Mouse (Mus musculus) lung, embryonic 14.5 days (tissue): ENCODE measurements around the gene Gm45785. TPM values are rescaled to one million over a fixed set of nuclear protein-coding genes. Genes with fewer than 3 reads are reported as not detected.

ENCODE experiments used
- ATAC-seq: fragments of 200-750 bp; cut with Nextera tagmentation; 2 replicates; pipeline ENCODE4 v1.8.0; 2017; ENCODE audit warnings: mild to moderate bottlenecking, moderate TSS enrichment, moderate library complexity; ENCODE audit not compliant: insufficient read depth
- DNase-seq: peaks from one replicate; pipeline ENCODE4 v3.0.0-alpha.2; 2015
- H3K27ac ChIP-seq: fragments of 300-500 bp; sonication (generic); 2 replicates; pipeline ENCODE4 v1.5.1; 2014; ENCODE audit warnings: low read depth, mild to moderate bottlenecking, moderate library complexity
- H3K27me3 ChIP-seq: fragments of 300-500 bp; sonication (generic); 2 replicates; pipeline ENCODE4 v1.6.1; 2014; ENCODE audit warnings: low read length, control low read depth; ENCODE audit not compliant: insufficient read depth
- H3K36me3 ChIP-seq: fragments of 300-500 bp; sonication (generic); 2 replicates; pipeline ENCODE4 v1.6.1; 2014; ENCODE audit warnings: control low read depth; ENCODE audit not compliant: insufficient read depth
- H3K4me1 ChIP-seq: fragments of 300-500 bp; sonication (generic); 2 replicates; pipeline ENCODE4 v1.6.1; 2014; ENCODE audit warnings: antibody characterized with exemption, control low read depth; ENCODE audit not compliant: insufficient read depth
- H3K4me2 ChIP-seq: fragments of 300-500 bp; sonication (generic); 2 replicates; pipeline ENCODE4 v1.6.1; 2014; ENCODE audit warnings: mild to moderate bottlenecking
- H3K4me3 ChIP-seq: fragments of 300-500 bp; sonication (generic); 2 replicates; pipeline ENCODE4 v1.5.1; 2014; ENCODE audit warnings: low read depth, low read length
- H3K9ac ChIP-seq: fragments of 300-500 bp; sonication (generic); 2 replicates; pipeline ENCODE4 v1.6.1; 2014
- H3K9me3 ChIP-seq: fragments of 300-500 bp; sonication (generic); 2 replicates; pipeline ENCODE4 v1.6.1; 2016; ENCODE audit warnings: low read depth, low read length, control low read depth
- CTCF ChIP-seq: IDR thresholded peaks from 2 replicates; pipeline ENCODE4 v1.5.1; 2016; ENCODE audit warnings: antibody characterized with exemption, low read depth
- WGBS: fragments of 180-500 bp; shearing (Covaris S2); extraction: QIAGEN DNeasy Blood & Tissue Kit; methylation state at CpG from one replicate; pipeline ENCODE4 v1.1.7; 2014; 5-methylcytosine and 5-hydroxymethylcytosine counted together
- polyA plus RNA-seq: library from polyadenylated mRNA; unstranded; fragments of >200 nt; fragmentation: Nextera tagmentation; extraction: Ambion mirVana; gene quantifications from 2 replicates; pipeline ENCODE4 v1.2.1, GENCODE M21; 2014

The Gm45785 gene
- polyA plus RNA-seq, 1 experiment from 2014 or later, result not detected

DNA sequence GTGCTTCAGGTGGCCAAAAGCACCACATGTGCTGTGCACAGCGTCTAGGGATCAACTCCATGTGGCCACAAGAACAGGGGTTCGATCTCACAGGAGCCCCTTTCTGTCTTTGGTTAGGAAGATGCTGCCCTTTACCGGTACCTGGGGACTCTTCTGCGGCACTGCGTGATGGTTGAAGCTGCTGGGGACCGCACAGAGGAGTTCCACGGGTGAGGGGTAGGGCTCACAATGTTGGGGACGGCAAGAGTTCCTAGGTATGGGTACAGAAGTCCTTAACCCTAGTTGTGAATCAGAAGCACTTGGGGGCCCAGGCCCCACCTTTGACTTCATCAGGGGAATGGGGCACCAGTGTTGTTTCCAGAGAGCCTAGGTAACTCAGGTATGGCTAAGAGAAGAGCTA, 2.6 kb upstream of the Gm45785 start:
- H3K27ac ChIP-seq, result no peak overlapping the region
- peaks cover 5% of the 10 kb centered on the region; the same call in 1 of the 2 replicates for H3K4me1 ChIP-seq
- WGBS, result 90% methylated on average over 8 of the region's 8 CpGs
- H3K9ac ChIP-seq, result peak overlapping the region; percentile 22; the same call in 1 of the 2 replicates
- no peak for TF ChIP-seq CTCF
- H3K36me3 ChIP-seq, result peaks cover 64% of the 10 kb centered on the region
- ATAC-seq (no peak), DNase-seq (no peak)
- no peaks in the 10 kb centered on the region for H3K9me3 ChIP-seq
- H3K4me2 ChIP-seq, result peak overlapping the region; percentile 100
- H3K4me3 ChIP-seq, result no peak overlapping the region
- H3K27me3 ChIP-seq, result no peaks in the 10 kb centered on the region

DNA sequence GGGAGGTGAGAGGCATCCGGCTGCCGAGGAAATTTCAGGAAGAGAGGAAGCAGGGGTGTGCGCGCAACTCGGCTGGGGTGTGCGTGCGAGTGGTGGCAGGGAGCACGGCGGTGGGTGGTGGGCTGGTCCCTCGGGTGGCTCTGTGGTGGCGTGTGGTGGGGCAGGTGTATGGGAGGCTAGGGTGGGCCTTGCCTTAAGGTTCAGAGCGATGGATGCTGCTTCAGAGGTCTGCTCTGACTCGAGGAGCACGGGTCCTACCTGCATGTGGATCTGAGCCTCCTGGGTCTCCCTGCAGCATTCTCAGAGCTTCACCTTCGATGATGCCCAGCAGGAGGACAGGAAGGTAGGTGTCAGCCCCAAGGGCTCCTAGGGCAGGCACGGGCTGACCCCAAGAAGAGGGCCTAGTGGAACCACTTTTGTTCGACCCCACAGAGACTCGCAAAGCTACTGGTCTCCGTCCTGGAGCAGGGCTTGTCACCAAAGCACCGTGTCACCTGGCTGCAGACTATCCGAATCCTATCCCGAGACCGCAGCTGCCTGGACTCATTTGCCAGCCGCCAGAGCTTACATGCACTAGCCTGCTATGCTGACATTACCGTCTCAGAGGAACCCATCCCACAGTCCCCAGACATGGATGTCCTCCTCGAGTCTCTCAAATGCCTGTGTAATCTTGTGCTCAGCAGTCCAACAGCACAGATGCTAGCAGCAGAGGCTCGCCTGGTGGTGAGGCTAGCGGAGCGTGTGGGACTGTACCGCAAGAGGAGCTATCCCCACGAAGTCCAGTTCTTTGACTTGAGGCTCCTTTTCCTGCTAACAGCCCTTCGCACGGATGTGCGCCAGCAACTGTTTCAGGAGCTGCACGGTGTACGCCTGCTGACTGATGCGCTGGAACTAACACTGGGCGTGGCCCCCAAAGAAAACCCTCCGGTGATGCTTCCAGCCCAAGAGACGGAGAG, 1.7 kb upstream of the Gm45785 start, which contains the start of gene Bet1l:
Bet1l (minus strand) TSS at position 28 of the 956 bp plus-strand sequence.
- WGBS, result 31% methylated on average over 40 of the region's 40 CpGs
- Histone ChIP-seq H3K27ac (peak within 1 kb of the TSS; percentile 93), H3K4me2 (peak within 1 kb of the TSS; percentile 100), H3K4me3 (peak within 1 kb of the TSS; percentile 78), H3K4me1 (peaks cover 5% of the 10 kb centered on the region; the same call in 1 of the 2 replicates), H3K36me3 (peaks cover 64% of the 10 kb centered on the region), H3K9me3 (no peaks in the 10 kb centered on the region), H3K9ac (peak within 1 kb of the TSS; percentile 85), H3K27me3 (no peaks in the 10 kb centered on the region)
- no peak for TF ChIP-seq CTCF
- DNase-seq (peak; percentile 14), ATAC-seq (peak; percentile 32; the same call in 1 of the 2 replicates)

DNA sequence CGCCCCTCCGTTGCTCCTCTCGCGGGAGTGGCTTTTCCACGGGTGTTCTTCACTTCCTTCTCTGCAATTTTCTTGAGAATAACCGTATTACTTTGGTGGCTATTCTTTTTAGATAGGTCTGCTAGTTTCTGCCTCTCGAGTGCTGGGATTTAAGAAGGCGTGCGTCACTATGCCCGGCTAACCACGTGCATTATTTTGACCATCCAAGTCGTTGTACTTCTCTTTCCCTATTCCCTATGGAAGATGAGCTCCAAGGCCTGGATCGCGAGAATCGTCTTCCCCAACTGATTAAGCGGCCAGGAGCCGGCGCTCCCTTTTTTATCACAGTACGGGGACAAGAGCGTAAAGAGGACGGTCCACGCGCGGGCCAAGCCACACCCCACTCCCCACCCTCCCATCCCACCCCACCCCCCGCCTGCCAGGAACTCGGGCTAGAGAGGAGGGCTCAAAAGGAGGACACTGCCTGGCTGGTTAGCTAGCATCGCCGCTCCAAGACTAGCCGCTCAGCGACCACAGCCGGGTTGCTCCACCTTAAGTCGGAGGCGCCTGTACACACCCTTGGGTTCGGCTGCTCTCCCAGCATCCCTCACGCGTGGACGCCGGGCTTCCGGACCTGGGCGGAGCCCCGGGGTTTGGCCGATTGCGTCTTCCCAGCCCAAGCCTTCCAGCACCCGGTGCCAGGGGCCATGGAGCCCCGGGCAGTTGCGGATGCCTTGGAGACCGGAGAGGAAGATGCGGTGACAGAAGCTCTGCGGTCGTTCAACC, 836 bp upstream of the Gm45785 start, which contains the start of gene Ric8a:
Ric8a (plus strand) TSS at position 173 of the 765 bp plus-strand sequence.
- DNase-seq (peak; percentile 88), ATAC-seq (peak; percentile 81)
- H3K36me3 ChIP-seq, result peaks cover 64% of the 10 kb centered on the region
- peak within 1 kb of the TSS; percentile 78 for H3K4me3 ChIP-seq
- peaks cover 5% of the 10 kb centered on the region; the same call in 1 of the 2 replicates for H3K4me1 ChIP-seq
- peak within 1 kb of the TSS; percentile 100 for H3K4me2 ChIP-seq
- H3K27ac ChIP-seq, result peak within 1 kb of the TSS; percentile 93
- H3K9ac ChIP-seq, result peak within 1 kb of the TSS; percentile 85
- no peak for TF ChIP-seq CTCF
- under 1% methylated on average over 50 of the region's 50 CpGs for WGBS
- no peaks in the 10 kb centered on the region for H3K9me3 ChIP-seq
- no peaks in the 10 kb centered on the region for H3K27me3 ChIP-seq

DNA sequence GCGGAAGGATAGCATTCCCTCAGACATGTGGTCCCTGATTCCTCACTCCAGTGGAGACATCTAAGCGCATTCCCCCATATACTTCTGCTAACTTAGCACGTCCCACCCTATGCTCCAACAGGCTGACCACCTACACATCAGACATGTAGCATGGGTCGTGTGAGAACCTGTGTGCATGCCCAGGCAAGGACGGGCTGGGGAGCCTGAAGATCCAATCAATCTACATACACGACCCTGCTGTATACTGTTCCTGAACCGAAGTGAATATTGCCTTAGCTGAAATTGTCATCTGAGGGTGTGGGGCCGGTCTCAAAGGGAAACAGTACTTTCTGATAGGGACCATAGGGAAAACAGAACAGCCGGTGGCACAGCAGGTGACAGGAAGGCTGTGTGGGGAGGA, 950 bp downstream of the Gm45785 start:
- Histone ChIP-seq H3K36me3 (peaks cover 54% of the 10 kb centered on the region), H3K27ac (0 out of 2 replicates have a peak overlapping the region, but pooled peaks have one; percentile 83), H3K27me3 (no peaks in the 10 kb centered on the region), H3K9me3 (no peaks in the 10 kb centered on the region), H3K4me1 (peaks cover 5% of the 10 kb centered on the region; the same call in 1 of the 2 replicates), H3K9ac (peak overlapping the region; percentile 85), H3K4me2 (peak overlapping the region; percentile 100), H3K4me3 (peak overlapping the region; percentile 78)
- no peak for TF ChIP-seq CTCF
- WGBS, result 71% methylated on average over 9 of the region's 9 CpGs
- ATAC-seq, result no peak
- DNase-seq, result no peak

DNA sequence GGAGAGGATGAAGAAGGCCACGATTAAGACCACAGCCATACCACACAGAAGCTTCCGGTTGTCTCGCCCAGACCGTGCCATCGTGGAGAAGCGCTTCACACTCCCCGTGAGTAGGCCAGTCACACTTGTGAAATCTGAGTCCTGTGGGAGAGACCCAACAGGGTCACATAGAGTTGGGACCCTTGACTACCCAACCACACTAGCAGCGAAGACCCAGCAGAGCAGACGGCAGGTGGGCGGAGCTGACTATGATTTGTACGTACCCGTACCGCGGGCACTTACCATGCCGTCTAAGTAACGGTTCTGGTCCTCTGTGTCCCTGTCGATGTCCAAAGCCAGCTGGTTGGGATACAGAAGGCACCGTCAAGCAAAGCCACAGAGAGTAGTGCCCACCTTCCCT, 1.6 kb downstream of the Gm45785 start:
- no peak overlapping the region for H3K4me2 ChIP-seq
- no peak overlapping the region for H3K9ac ChIP-seq
- H3K27me3 ChIP-seq, result no peaks in the 10 kb centered on the region
- 89% methylated on average over 18 of the region's 18 CpGs for WGBS
- no peak overlapping the region for H3K27ac ChIP-seq
- H3K4me1 ChIP-seq, result peaks cover 5% of the 10 kb centered on the region; the same call in 1 of the 2 replicates
- H3K4me3 ChIP-seq, result no peak overlapping the region
- no peak for DNase-seq
- no peak for TF ChIP-seq CTCF
- ATAC-seq, result no peak
- H3K9me3 ChIP-seq, result no peaks in the 10 kb centered on the region
- peaks cover 47% of the 10 kb centered on the region for H3K36me3 ChIP-seq

DNA sequence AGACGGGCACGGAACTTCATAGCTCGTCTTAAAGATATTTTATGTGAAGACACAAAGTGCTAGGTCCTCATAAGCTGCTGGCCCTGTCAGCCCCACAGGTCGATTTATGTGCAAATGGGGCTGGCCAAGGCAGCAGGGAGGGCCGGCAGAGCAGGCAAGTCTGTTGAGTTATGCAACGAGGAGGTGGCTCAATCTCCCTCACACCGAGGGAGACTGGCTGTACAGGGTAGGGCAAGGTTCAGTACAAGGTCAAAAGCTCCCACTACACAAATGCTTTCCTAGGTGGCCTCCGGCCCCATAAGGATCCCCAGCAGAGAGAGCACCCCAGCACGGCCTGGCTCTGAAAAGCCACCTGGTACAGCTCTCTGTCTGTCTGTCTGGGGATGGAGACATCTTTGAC, 2.7 kb downstream of the Gm45785 start:
- DNase-seq (no peak), ATAC-seq (no peak)
- Histone ChIP-seq H3K4me3 (no peak overlapping the region), H3K4me2 (no peak overlapping the region), H3K27me3 (no peaks in the 10 kb centered on the region), H3K9ac (no peak overlapping the region), H3K36me3 (peaks cover 36% of the 10 kb centered on the region), H3K4me1 (peaks cover 4% of the 10 kb centered on the region; the same call in 1 of the 2 replicates), H3K27ac (no peak overlapping the region), H3K9me3 (no peaks in the 10 kb centered on the region)
- no peak for TF ChIP-seq CTCF
- WGBS, result 80% methylated on average over 9 of the region's 9 CpGs
